Mouse (Mus musculus): ENCODE data around the gene Lat2. TPM values are rescaled to one million over a fixed set of nuclear protein-coding genes. Genes with fewer than 3 reads are reported as not detected.

Gene Lat2
- polyA plus RNA-seq, 1 experiment from 2014 or later, result 4.0 TPM

DNA sequence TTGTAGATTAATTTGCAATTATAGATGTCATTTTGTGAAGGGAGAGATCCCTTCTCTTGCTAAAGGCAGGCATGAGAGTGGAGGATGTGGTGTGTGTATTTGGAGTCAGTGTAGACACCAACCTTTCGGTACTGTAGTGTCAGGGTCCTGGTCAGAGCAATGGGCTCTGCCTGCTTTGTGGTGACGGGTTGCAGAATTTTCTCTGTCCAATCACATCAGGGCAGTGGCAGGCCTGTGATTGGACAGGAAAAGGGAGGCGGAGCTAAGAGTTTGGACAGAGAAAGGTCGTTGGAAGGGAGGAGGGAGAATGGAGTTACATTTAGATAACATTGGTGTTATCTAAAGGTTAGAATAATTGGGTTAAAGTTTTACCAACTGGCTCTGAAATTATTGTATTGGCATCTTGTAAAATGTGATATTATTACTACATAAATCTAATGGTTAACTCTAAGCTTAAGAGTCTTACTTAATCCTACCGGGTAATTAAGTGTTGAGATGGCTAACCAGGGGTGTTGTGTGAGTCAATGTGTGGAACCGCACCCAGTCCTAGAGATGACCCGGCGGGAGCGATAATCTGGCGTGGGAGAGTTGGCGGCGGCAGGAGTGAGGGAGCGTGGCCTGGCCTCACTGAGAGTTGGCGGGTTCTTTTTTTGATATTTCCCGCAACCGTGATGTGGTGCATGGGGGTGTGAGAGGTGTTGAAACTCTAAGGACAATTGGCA, 54.2 kb downstream of the Lat2 start:
- WGBS, result 81% methylated on average over 16 of the region's 16 CpGs
- no peak overlapping the region for H3K4me3 ChIP-seq
- peaks cover 2% of the 10 kb centered on the region for H3K4me1 ChIP-seq
- no peak overlapping the region for H3K27ac ChIP-seq
- H3K9ac ChIP-seq, result no peak overlapping the region
- H3K36me3 ChIP-seq, result no peaks in the 10 kb centered on the region
- no peaks in the 10 kb centered on the region for H3K9me3 ChIP-seq
- no peaks in the 10 kb centered on the region for H3K27me3 ChIP-seq
- ATAC-seq (ENCODE audit: low FRiP score, low read depth), result no peak
- H3K4me2 ChIP-seq (replicated peaks), result no peak overlapping the region

DNA sequence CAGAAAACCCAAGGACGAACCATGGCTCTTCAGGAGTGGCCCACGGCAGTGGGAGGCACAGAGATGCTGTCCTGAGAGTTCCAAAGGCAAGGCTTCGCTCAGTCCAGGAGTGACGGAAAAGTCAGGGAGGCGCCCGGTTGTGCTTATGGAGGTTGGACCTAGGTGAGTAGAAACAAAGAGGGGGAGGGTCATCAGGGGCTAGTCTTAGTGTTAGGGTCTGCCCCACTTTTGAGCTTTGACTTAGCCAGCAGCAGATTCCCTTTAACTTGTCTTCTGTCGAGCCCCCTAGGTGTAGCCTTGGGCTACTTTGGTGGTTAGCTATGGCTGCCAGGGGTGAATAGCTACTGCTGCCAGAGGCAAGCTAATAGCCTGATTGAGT, 54.8 kb downstream of the Lat2 start, which contains the start of gene Syna:
TSS of gene Syna (minus strand) at position 101 of the 379 bp plus-strand sequence.
- Histone ChIP-seq H3K9ac (no peak within 1 kb of the TSS), H3K27me3 (no peaks in the 10 kb centered on the region), H3K9me3 (no peaks in the 10 kb centered on the region), H3K4me3 (no peak within 1 kb of the TSS), H3K4me1 (peaks cover 7% of the 10 kb centered on the region), H3K36me3 (no peaks in the 10 kb centered on the region), H3K27ac (no peak within 1 kb of the TSS), H3K4me2 (replicated peaks) (no peak within 1 kb of the TSS)
- ATAC-seq (ENCODE audit: low FRiP score, low read depth), result no peak
- 88% methylated on average over 7 of the region's 7 CpGs for WGBS

DNA sequence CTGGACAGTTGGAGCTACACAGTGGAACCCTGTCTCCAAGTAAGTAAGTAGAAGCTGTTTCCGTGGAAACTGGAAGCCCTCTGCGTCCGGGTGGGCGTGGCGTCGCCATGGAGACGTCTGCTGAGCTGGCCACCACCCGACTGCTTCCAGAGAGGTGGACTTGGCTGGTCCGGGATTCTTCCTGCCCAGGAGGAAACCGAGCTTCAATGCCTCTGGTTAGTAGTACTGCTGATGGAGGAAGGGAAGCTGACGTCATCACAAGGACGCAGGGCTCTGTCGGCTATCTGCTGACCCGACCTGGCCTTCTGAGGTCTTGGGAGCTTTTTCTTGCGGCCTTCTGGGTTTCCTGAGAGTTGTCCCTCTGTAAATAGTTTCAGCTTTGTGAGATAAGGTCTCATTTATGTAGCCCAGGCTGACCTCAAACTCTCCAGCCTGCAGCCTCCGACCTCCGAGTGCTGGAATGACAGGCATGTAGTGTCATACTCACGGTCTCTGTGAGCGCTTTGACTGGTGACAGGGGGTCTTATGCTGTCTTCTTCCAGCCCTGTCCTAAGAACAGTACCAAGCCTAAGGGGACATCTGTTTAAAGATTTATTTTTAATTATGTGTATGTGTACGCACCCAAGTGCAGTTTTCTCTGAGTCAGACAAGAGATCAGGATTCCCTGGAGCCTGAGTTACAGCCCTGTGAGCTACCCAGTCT, 59.2 kb downstream of the Lat2 start:
- Histone ChIP-seq H3K27me3 (no peaks in the 10 kb centered on the region), H3K36me3 (no peaks in the 10 kb centered on the region), H3K4me2 (replicated peaks) (peak overlapping the region; percentile 52), H3K4me1 (peaks cover 26% of the 10 kb centered on the region), H3K27ac (no peak overlapping the region; the same call in 1 of the 2 replicates), H3K9me3 (no peaks in the 10 kb centered on the region), H3K4me3 (peak overlapping the region; percentile 15; the same call in 1 of the 2 replicates), H3K9ac (peak overlapping the region; percentile 19; the same call in 1 of the 2 replicates)
- WGBS, result 10% methylated on average over 20 of the region's 20 CpGs
- ATAC-seq (ENCODE audit: low FRiP score, low read depth), result no peak

DNA sequence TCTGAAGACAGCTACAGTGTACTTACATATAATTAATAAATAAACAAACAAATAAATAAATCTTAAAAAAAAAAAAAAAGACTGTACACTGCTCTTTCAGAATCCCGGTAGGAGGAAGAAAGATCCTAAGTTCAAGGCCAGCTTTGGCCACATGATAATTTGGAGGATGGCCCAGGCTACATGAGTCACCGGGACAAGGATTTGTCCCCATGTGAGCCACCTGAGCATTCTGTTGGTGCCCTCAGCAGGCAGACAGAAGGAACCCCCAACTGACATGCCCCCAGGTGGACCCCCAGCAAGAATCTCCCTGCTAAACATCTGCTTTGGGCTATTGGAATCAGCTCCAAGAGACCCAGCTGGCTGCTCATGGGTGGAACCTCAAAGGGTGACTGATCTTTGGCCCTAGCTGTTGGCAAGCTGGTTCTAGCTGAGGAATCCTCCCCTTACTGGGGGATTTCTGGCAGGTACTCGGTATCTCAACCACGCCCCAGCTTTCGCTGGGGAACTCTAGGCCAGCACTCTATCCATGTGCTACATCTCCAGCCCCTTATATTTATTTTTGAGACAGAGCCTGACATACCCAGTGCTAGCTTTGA, 60.8 kb downstream of the Lat2 start:
- Histone ChIP-seq H3K9ac (no peak overlapping the region), H3K4me2 (replicated peaks) (no peak overlapping the region), H3K4me3 (no peak overlapping the region), H3K4me1 (peaks cover 38% of the 10 kb centered on the region), H3K9me3 (no peaks in the 10 kb centered on the region), H3K27ac (no peak overlapping the region), H3K36me3 (no peaks in the 10 kb centered on the region), H3K27me3 (no peaks in the 10 kb centered on the region)
- WGBS, result 85% methylated on average over 5 of the region's 5 CpGs
- no peak for ATAC-seq (ENCODE audit: low FRiP score, low read depth)

DNA sequence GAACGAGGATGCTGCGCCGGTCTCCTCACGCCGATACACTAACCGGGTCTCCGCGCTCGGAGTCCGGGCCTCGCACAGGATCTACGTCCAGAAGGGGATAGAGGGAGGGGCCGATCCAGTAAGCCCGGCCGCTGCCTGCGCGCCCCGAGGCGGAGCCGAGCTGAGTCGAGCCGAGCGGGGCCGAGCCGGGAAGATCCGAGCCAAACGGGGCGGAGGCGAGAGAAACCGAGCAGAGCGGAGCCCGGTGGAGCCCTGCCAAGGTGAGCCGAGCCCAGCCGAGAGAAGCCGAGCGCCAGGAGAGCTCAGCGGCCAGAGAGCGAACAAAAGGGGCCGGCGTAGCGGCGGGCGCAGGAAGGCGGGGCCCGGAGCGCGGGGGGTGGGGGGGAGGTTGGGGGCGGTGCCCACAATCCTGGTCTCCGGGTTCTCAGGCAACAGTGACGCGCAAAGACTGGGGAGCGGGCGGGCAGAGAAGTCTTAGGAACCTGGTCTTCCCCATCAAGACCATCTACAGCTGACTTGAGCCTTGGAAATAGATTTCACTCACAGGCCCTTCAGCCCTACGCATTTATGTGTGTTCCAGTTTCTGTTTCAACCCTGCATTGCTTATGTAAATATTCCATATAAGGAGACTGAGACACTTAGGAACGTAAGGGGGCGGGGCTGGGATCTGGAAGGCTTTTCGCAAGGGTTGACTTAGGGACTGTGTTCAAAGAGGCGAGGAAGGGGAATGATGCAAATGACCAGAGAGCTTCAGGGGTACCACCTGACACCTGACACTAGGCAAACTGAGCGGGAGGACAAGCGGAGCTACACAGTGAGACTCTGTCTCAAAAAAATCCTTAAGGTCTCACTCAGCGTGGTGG, 62.5 kb downstream of the Lat2 start, which contains the start of gene Clip2:
TSS of gene Clip2 (minus strand) at position 325 of the 863 bp plus-strand sequence.
- peak within 1 kb of the TSS; percentile 88 for H3K9ac ChIP-seq
- H3K4me1 ChIP-seq, result peaks cover 48% of the 10 kb centered on the region
- WGBS, result 1% methylated on average over 61 of the region's 61 CpGs
- peak within 1 kb of the TSS; percentile 76 for H3K4me3 ChIP-seq
- peak; percentile 94 for ATAC-seq (ENCODE audit: low FRiP score, low read depth)
- H3K27me3 ChIP-seq, result no peaks in the 10 kb centered on the region
- no peaks in the 10 kb centered on the region for H3K9me3 ChIP-seq
- H3K4me2 ChIP-seq (replicated peaks), result peak within 1 kb of the TSS; percentile 81
- H3K36me3 ChIP-seq, result no peaks in the 10 kb centered on the region
- H3K27ac ChIP-seq, result peak within 1 kb of the TSS; percentile 96

DNA sequence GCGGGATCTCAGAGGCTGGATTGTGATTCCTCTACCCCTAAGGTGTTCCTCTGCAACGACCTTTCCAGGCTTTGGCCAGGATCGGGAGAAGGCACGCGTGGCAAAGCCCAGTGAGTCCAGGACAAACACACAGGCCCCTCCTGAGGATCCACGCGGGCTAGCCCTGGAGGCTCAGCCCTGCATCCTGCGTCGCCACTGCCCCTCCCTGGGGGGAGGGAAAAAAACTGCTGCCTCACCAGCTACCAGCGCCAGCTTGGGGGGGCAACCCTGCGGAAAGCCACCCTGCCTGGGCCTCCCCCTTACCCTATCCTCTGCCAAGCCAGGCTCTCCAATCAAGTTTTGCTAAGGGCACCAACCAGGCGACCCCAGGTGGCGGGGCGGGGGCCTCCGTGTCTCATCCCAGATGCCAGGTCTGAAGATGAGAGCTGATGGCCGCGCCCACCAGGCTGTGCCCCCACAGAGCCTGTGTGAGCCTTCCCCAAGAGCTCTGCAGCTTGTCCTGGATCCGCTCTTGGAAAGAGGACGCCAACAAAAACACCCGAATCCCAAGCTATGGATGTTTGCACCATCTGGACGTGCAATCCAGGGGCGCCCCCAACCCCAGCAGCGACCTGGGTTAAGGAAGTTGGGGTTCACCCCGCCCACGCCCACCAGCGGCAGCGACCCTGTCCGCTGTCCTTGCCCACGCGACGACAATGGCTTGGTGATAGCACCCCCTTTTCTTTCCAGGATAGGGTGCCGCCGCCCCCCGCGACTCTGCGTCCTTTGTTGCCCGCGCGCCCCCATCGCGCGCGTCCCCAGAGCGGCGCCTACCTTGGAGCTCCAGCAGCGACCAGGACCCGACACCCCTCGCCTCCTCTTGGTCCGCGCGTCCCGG, 63.4 kb downstream of the Lat2 start:
- H3K9me3 ChIP-seq, result no peaks in the 10 kb centered on the region
- H3K27ac ChIP-seq, result peak overlapping the region; percentile 96
- no peaks in the 10 kb centered on the region for H3K27me3 ChIP-seq
- peak; percentile 1 for ATAC-seq (ENCODE audit: low FRiP score, low read depth)
- H3K4me2 ChIP-seq (replicated peaks), result peak overlapping the region; percentile 81
- peak overlapping the region; percentile 76 for H3K4me3 ChIP-seq
- H3K4me1 ChIP-seq, result peaks cover 48% of the 10 kb centered on the region
- 2% methylated on average over 48 of the region's 52 CpGs for WGBS
- no peaks in the 10 kb centered on the region for H3K36me3 ChIP-seq
- peak overlapping the region; percentile 88 for H3K9ac ChIP-seq

DNA sequence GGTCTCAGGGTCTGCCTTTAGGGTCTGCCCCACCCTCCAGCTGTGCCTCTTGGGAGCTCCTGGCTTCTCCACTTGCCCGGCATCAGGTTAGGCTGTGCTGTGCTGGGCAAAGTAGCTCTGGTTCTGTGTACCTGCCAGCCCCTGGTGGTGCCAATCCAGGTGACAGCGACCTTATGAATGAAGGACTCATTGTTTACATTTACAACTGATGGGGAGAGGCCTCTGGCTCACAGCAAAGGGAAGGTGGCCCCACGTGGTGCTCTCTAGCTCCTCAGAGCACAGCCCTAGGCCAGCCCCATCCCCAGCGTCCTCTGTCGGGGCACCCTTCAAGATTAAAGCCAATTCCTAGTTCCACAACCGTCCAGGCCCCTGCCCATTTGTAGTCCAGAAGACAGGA, 64.0 kb downstream of the Lat2 start:
- Histone ChIP-seq H3K4me3 (peak overlapping the region; percentile 76), H3K27ac (peak overlapping the region; percentile 96), H3K4me2 (replicated peaks) (peak overlapping the region; percentile 81), H3K4me1 (peaks cover 48% of the 10 kb centered on the region), H3K9ac (peak overlapping the region; percentile 88), H3K27me3 (no peaks in the 10 kb centered on the region), H3K9me3 (no peaks in the 10 kb centered on the region), H3K36me3 (no peaks in the 10 kb centered on the region)
- no peak for ATAC-seq (ENCODE audit: low FRiP score, low read depth)
- 6% methylated on average over 6 of the region's 6 CpGs for WGBS

Small RNA genes lying within 50 kb of the gene (microRNA-seq; reads per million reads assigned to microRNA genes)
- not detected for gene Mir7228

Other genes with a start within 250 kb of the Lat2 start
- gene Gtf2ird1, start 158.3 kb downstream of the Lat2 start, polyA plus RNA-seq (2015; fragmentation: Nextera tagmentation; extraction: Ambion mirVana), result 137 and 141 TPM in 2 replicates
- gene Clip2, start 62.6 kb downstream of the Lat2 start, polyA plus RNA-seq (2015; fragmentation: Nextera tagmentation; extraction: Ambion mirVana), result 5.5 and 5.7 TPM in 2 replicates
- gene Syna, start 54.9 kb downstream of the Lat2 start, polyA plus RNA-seq (2015; fragmentation: Nextera tagmentation; extraction: Ambion mirVana), result 0.18 and 0.20 TPM in 2 replicates
- gene Rfc2, start 33.7 kb downstream of the Lat2 start, polyA plus RNA-seq (2015; fragmentation: Nextera tagmentation; extraction: Ambion mirVana), result 310 and 326 TPM in 2 replicates
- 474 and 480 TPM in 2 replicates for gene Eif4h, start 24.5 kb upstream of the Lat2 start, polyA plus RNA-seq (2015; fragmentation: Nextera tagmentation; extraction: Ambion mirVana)
- 8.4 and 9.0 TPM in 2 replicates for gene Limk1, start 73.6 kb upstream of the Lat2 start, polyA plus RNA-seq (2015; fragmentation: Nextera tagmentation; extraction: Ambion mirVana)
- 49.7 and 53.8 TPM in 2 replicates for gene Eln, start 132.3 kb upstream of the Lat2 start, polyA plus RNA-seq (2015; fragmentation: Nextera tagmentation; extraction: Ambion mirVana)

All from limb, embryonic 13.5 days (tissue).